Mouse (Mus musculus) heart, embryonic 12.5 days (tissue): ENCODE measurements around the gene Auts2. TPM values are rescaled to one million over a fixed set of nuclear protein-coding genes. Genes with fewer than 3 reads are reported as not detected.
A peak's percentile ranks its signal among the peaks of the same experiment; 100 is the strongest.

Experiments
- ATAC-seq: fragments of 200-750 bp; cut with Nextera tagmentation; 2 replicates; pipeline ENCODE4 v1.8.0; 2017; ENCODE audit warnings: moderate TSS enrichment, moderate library complexity; ENCODE audit not compliant: insufficient number of reproducible peaks, low FRiP score
- H3K27ac ChIP-seq: fragments of 300-500 bp; sonication (generic); 2 replicates; pipeline ENCODE4 v1.5.1; 2016; ENCODE audit warnings: mild to moderate bottlenecking, moderate library complexity; ENCODE audit not compliant: poor library complexity, severe bottlenecking
- H3K27me3 ChIP-seq: fragments of 300-500 bp; sonication (generic); replicated peaks from 2 replicates; pipeline ENCODE4 v1.6.1; 2016; ENCODE audit warnings: mild to moderate bottlenecking, moderate library complexity
- H3K36me3 ChIP-seq: fragments of 300-500 bp; sonication (generic); 2 replicates; pipeline ENCODE4 v1.6.1; 2016; ENCODE audit warnings: mild to moderate bottlenecking, moderate library complexity
- H3K4me1 ChIP-seq: fragments of 300-500 bp; sonication (generic); replicated peaks from 2 replicates; pipeline ENCODE4 v1.6.1; 2016; ENCODE audit warnings: mild to moderate bottlenecking
- H3K4me2 ChIP-seq: fragments of 300-500 bp; sonication (generic); 2 replicates; pipeline ENCODE4 v1.6.1; 2016; ENCODE audit warnings: mild to moderate bottlenecking, moderate library complexity
- H3K4me3 ChIP-seq: fragments of 300-500 bp; sonication (generic); 2 replicates; pipeline ENCODE4 v1.5.1; 2016; ENCODE audit warnings: mild to moderate bottlenecking
- H3K9ac ChIP-seq: fragments of 300-500 bp; sonication (generic); 2 replicates; pipeline ENCODE4 v1.6.1; 2016; ENCODE audit warnings: mild to moderate bottlenecking, moderate library complexity
- H3K9me3 ChIP-seq: fragments of 300-500 bp; sonication (generic); replicated peaks from 2 replicates; pipeline ENCODE4 v1.6.1; 2016; ENCODE audit warnings: mild to moderate bottlenecking, moderate library complexity
- WGBS: fragments of 180-500 bp; shearing (Covaris S2); methylation state at CpG from one replicate; pipeline ENCODE4 v1.1.7; 2016; 5-methylcytosine and 5-hydroxymethylcytosine counted together
- polyA plus RNA-seq: library from polyadenylated mRNA; unstranded; fragments of >200 nt; fragmentation: Nextera tagmentation; extraction: Ambion mirVana; gene quantifications from 2 replicates; pipeline ENCODE4 v1.2.1, GENCODE M21; 2016

Auts2 gene
- polyA plus RNA-seq, 1 experiment from 2014 or later = 25.3 TPM

- no peaks in the 10 kb centered on the region for H3K4me1 ChIP-seq
These were observed 964.4 kb downstream of the Auts2 start for GRCm38 (mm10) chr5:131578737-131579136.

DNA sequence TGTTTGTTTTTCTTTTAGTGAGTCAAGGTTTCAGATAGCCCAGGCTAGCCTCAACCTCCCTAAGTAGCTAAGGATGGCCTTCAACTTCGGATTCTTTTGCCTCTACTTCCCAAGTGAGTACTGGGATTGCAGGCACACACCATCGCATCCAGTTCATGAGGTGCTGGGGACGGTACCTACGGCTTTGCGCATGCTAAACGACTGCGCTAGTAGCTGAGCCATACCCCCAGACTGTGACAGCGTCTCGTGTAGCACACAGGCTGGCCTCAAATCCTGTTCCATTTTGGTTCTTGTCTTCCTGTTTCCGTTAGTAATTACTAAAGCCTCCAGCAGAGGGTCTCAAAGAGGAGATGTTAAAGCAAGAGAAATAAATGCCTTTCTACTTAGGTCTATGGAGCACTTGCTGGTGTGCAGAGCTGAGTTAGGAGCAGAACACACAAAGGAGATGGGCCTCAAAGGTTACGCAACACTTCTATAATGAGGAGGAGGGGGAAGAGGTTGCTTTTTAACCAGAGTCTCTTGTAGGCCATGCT, 967.3 kb downstream of the Auts2 start:
- no peak for ATAC-seq
- Histone ChIP-seq H3K4me2 (no peak overlapping the region), H3K27ac (no peak overlapping the region), H3K4me3 (no peak overlapping the region), H3K4me1 (no peaks in the 10 kb centered on the region), H3K27me3 (peaks cover 4% of the 10 kb centered on the region; the same call in 1 of the 2 replicates), H3K36me3 (no peaks in the 10 kb centered on the region), H3K9me3 (no peaks in the 10 kb centered on the region), H3K9ac (no peak overlapping the region)
- 63% methylated on average over 11 of the region's 11 CpGs for WGBS

More at GRCm38 (mm10) chr5:131578737-131579136, 964.4 kb downstream of the Auts2 start:
- Histone ChIP-seq H3K4me3 (no peak overlapping the region), H3K27ac (no peak overlapping the region), H3K9ac (no peak overlapping the region), H3K4me2 (no peak overlapping the region), H3K9me3 (no peaks in the 10 kb centered on the region), H3K36me3 (no peaks in the 10 kb centered on the region), H3K27me3 (peaks cover 7% of the 10 kb centered on the region; the same call in 1 of the 2 replicates)
- 83% methylated on average over 9 of the region's 9 CpGs for WGBS
- no peak for ATAC-seq

- H3K9ac ChIP-seq = no peak overlapping the region
- peaks cover 4% of the 10 kb centered on the region; the same call in 1 of the 2 replicates for H3K27me3 ChIP-seq
- no peak for ATAC-seq
- no peaks in the 10 kb centered on the region for H3K4me1 ChIP-seq
- H3K27ac ChIP-seq = no peak overlapping the region
- H3K4me2 ChIP-seq = no peak overlapping the region
- no peak overlapping the region for H3K4me3 ChIP-seq
- no peaks in the 10 kb centered on the region for H3K36me3 ChIP-seq
- 63% methylated on average over 5 of the region's 5 CpGs for WGBS
- no peaks in the 10 kb centered on the region for H3K9me3 ChIP-seq
These were observed 968.0 kb downstream of the Auts2 start for GRCm38 (mm10) chr5:131575086-131575514.

DNA sequence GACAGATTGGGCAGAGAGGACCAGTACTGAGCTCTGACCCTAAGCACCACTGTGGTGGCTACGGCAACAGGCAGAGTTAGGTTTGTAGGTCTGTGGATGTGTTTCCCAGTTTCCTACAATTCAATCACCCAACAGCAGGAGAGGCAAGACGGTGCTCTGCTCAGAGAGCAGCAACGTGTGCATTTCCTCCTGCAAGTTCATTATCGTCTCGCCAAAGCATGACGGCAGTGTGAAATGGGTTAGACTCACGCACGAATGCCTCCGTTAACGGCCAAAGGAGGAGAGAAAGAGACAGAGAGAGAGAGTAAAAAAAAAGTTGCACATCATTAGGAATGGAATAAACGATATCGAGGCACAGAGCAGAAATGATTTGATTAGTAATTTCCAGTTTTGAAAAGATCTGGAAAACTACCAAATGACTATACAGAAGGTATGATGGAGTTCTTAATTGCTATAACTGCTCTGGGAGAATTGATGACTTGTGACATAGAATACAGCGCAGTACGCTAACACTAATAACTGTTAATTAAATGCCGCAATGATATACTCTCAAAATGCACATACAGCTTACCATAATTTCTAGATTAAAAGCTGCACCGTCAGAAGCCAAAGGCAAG, 968.6 kb downstream of the Auts2 start:
- H3K4me3 ChIP-seq = no peak overlapping the region
- no peak for ATAC-seq
- no peaks in the 10 kb centered on the region for H3K9me3 ChIP-seq
- no peak overlapping the region for H3K9ac ChIP-seq
- H3K27me3 ChIP-seq = peaks cover 4% of the 10 kb centered on the region; the same call in 1 of the 2 replicates
- WGBS = 87% methylated on average over 16 of the region's 16 CpGs
- no peaks in the 10 kb centered on the region for H3K36me3 ChIP-seq
- H3K27ac ChIP-seq = no peak overlapping the region
- no peak overlapping the region for H3K4me2 ChIP-seq
- no peaks in the 10 kb centered on the region for H3K4me1 ChIP-seq

DNA sequence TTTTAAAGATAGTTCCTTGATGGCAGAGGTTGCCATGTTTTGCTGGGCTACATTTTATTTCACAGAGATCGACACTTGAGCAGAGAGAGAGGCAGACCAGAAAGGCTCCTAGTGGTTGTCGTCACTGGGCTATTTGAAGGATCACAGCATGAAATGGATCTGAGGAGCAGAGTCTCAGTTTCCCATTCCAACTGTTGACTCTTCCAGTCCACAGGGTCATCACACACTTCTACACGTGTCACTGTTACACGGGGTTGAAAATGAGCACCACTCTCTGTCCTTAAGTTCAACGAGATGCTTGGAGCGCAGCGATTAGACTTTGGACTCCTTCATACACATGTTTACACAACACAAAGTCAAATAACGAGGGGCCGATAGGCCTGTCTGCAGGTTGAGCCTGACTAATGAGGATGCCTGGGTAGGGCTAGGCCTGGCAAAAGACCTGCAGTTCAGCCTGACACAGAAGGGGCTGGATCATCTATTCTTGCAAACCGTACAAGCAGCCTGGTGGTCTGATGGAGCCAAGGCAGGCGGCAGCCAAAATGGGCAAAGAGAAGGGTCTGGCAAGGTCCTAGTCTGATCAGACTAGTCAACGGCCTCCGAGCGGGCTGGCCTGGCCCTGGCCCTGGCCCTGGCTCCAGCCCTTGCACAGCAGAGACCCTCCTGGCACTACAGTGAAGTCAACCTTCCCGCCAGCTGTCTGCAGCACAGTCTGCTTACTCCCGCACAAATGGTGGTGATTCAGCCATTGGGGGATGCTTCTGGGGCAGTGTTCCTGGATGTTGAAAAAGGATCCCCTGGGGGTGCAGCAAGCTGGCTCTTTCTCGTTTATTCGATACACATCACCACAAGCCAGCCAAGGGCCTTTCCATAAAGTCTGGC, 969.6 kb downstream of the Auts2 start:
- Histone ChIP-seq H3K27ac (no peak overlapping the region), H3K4me2 (no peak overlapping the region), H3K4me1 (no peaks in the 10 kb centered on the region), H3K4me3 (no peak overlapping the region), H3K9me3 (no peaks in the 10 kb centered on the region), H3K9ac (no peak overlapping the region), H3K27me3 (peaks cover 4% of the 10 kb centered on the region; the same call in 1 of the 2 replicates), H3K36me3 (no peaks in the 10 kb centered on the region)
- ATAC-seq = no peak
- WGBS = 83% methylated on average over 18 of the region's 18 CpGs

- ATAC-seq = no peak
- no peak overlapping the region for H3K9ac ChIP-seq
- H3K9me3 ChIP-seq = no peaks in the 10 kb centered on the region
- 83% methylated on average over 6 of the region's 6 CpGs for WGBS
- no peaks in the 10 kb centered on the region for H3K36me3 ChIP-seq
- H3K4me2 ChIP-seq = no peak overlapping the region
- H3K27me3 ChIP-seq = no peaks in the 10 kb centered on the region
- H3K27ac ChIP-seq = no peak overlapping the region
- H3K4me3 ChIP-seq = no peak overlapping the region
- no peaks in the 10 kb centered on the region for H3K4me1 ChIP-seq
These were observed 977.1 kb downstream of the Auts2 start for GRCm38 (mm10) chr5:131566032-131566431.

DNA sequence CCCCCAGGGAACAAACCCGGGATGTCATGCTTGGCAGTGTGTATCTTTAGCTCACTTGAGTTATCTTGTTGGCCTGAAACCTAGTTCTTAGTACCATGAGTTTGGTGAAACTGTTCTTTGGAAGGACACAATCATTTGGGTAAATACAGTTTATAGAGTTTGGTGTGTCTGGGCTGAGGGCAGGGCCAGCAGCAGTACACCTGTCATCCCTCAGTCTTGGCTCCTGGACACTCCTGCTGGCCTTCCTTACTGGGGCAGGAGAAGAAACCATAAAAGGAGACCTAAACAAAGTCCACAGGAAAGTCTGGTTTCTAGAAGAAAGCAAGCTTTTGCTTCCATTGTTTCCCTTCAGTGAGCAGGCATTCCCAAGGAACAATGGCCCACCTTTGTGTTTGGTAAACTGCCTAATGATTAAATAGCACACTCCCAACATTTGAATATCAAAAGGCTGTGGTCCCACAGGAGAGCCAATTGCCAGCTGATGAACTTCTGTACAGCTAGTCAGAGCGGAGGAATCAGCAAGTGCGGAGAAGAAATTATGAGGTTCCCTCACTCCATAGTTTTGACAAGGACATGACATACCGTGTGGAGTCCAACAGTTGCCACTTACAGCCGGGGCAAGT, 979.4 kb downstream of the Auts2 start:
- no peak for ATAC-seq
- H3K36me3 ChIP-seq = no peaks in the 10 kb centered on the region
- no peak overlapping the region for H3K27ac ChIP-seq
- no peaks in the 10 kb centered on the region for H3K9me3 ChIP-seq
- no peaks in the 10 kb centered on the region for H3K27me3 ChIP-seq
- peaks cover 2% of the 10 kb centered on the region for H3K4me1 ChIP-seq
- WGBS = 83% methylated on average over 5 of the region's 5 CpGs
- H3K4me2 ChIP-seq = no peak overlapping the region
- H3K9ac ChIP-seq = no peak overlapping the region
- H3K4me3 ChIP-seq = no peak overlapping the region

GRCm38 (mm10) chr5:131560773-131561560, 982.2 kb downstream of the Auts2 start:
- Histone ChIP-seq H3K4me3 (no peak overlapping the region), H3K4me2 (no peak overlapping the region), H3K4me1 (peaks cover 16% of the 10 kb centered on the region), H3K27me3 (no peaks in the 10 kb centered on the region), H3K27ac (no peak overlapping the region), H3K9ac (no peak overlapping the region), H3K36me3 (no peaks in the 10 kb centered on the region), H3K9me3 (no peaks in the 10 kb centered on the region; the same call in 1 of the 2 replicates)
- ATAC-seq = no peak
- WGBS = 81% methylated on average over 5 of the region's 5 CpGs

DNA sequence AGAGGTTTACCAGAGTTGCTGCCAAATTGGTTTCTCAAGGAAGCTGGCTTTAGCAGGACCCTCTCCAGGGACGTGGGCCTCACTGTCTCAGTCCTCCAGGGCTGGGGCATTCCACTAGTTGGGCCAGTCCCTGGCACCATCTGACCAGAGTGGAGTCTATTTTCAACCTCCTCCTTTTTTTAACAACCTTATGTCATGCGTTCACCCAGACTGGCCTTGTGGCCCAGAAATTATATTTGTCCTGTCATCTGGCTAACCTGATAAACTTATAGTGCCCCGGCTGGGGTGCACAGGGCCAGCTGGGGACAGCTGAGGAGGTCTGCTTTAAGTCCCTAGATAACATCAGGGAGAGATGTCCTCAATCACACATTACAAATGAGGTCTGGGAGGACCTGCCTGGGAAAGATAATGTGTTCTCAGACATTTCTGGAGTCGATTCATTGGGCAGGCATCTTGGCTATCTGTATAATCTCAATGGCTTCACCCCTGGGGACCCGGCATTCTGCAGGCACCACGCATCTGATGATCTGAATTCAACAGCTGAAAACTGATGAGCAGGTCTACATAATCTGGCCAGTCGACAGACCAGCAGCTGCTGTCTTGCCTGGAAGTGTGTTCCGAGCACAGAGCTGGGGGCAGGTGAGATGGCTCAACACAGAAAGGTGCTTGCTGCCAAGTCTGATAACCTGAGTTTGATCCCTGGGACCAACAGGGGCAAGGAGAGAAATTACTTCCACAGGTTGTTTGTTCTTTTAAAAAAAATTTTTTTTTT, 984.6 kb downstream of the Auts2 start:
- no peak overlapping the region for H3K27ac ChIP-seq
- no peaks in the 10 kb centered on the region; the same call in 1 of the 2 replicates for H3K9me3 ChIP-seq
- no peak overlapping the region for H3K4me3 ChIP-seq

More for the DNA sequence above, 984.6 kb downstream of the Auts2 start:
- H3K9ac ChIP-seq = no peak overlapping the region
- H3K27me3 ChIP-seq = no peaks in the 10 kb centered on the region
- peaks cover 16% of the 10 kb centered on the region for H3K4me1 ChIP-seq
- H3K36me3 ChIP-seq = no peaks in the 10 kb centered on the region
- no peak overlapping the region for H3K4me2 ChIP-seq
- 23% methylated on average over 8 of the region's 8 CpGs for WGBS
- 0 out of 2 replicates have a peak, but pooled peaks have one; percentile 25 for ATAC-seq
